Mouse (Mus musculus) CH12.LX (cell line): ENCODE data around the gene Hoxd1. TPM values are rescaled to one million over a fixed set of nuclear protein-coding genes. Genes with fewer than 3 reads are reported as not detected.

Source experiments
- DNase-seq: peaks from one replicate; pipeline ENCODE4 v3.0.0-alpha.2; 2013; ENCODE audit errors: extremely low read depth
- H3K27ac ChIP-seq: 2 replicates; pipeline ENCODE4 v1.5.1; 2012; ENCODE audit warnings: low read depth, mild to moderate bottlenecking, control low read depth, moderate library complexity; ENCODE audit not compliant: insufficient read depth
- H3K27me3 ChIP-seq: replicated peaks from 2 replicates; pipeline ENCODE3; 2012; ENCODE audit warnings: inconsistent platforms
- H3K36me3 ChIP-seq, 2 experiments: replicated peaks in 1 of 2; 2 replicates each; pipeline versions ENCODE3 to v1.6.1; 2012; ENCODE audit warnings: inconsistent platforms in 1 of 2, low read length in 1 of 2, mild to moderate bottlenecking in 1 of 2, mixed read lengths in 1 of 2, moderate library complexity in 1 of 2; ENCODE audit not compliant: control insufficient read depth in 1 of 2, insufficient read depth in 1 of 2
- H3K4me1 ChIP-seq, 2 experiments: 2 replicates each; pipeline ENCODE4 v1.6.1; 2012; ENCODE audit warnings: inconsistent platforms in 1 of 2, moderate library complexity in 1 of 2; ENCODE audit not compliant: insufficient read depth in 2 of 2, control insufficient read depth in 1 of 2
- H3K4me2 ChIP-seq: 2 replicates; pipeline ENCODE4 v1.6.1; 2012; ENCODE audit warnings: low read depth, mild to moderate bottlenecking, control low read depth; ENCODE audit not compliant: poor library complexity, insufficient read depth, severe bottlenecking
- H3K4me3 ChIP-seq, 3 experiments: fragments of 150-350 bp in 1 of 3; sonication (generic) in 1 of 3; replicated peaks in 1 of 3; 2 replicates each; pipeline versions ENCODE3 to v1.5.1; 2011 to 2012; ENCODE audit warnings: low read depth in 2 of 3, low read length in 2 of 3, mild to moderate bottlenecking in 2 of 3, moderate library complexity in 2 of 3, control low read depth in 1 of 3, improper control_type of control experiment in 1 of 3, inconsistent platforms in 1 of 3, mixed read lengths in 1 of 3; ENCODE audit not compliant: poor library complexity in 1 of 3
- H3K79me2 ChIP-seq: replicated peaks from 2 replicates; pipeline ENCODE4 v1.6.1; 2012; ENCODE audit warnings: mild to moderate bottlenecking, moderate library complexity; ENCODE audit not compliant: control insufficient read depth, poor library complexity, insufficient read depth, severe bottlenecking; ENCODE audit errors: extremely low read depth
- H3K9ac ChIP-seq: 2 replicates; pipeline ENCODE4 v1.6.1; 2012; ENCODE audit warnings: low read depth, mild to moderate bottlenecking, control low read depth, moderate library complexity; ENCODE audit not compliant: insufficient read depth
- H3K9me3 ChIP-seq: replicated peaks from 2 replicates; pipeline ENCODE3; 2012; ENCODE audit warnings: low read length, inconsistent platforms, mixed read lengths
- BHLHE40 ChIP-seq: IDR thresholded peaks from 2 replicates; pipeline ENCODE4 v1.6.1; 2011; ENCODE audit warnings: mild to moderate bottlenecking, low read depth, low read length, improper control_type of control experiment
- CHD1 ChIP-seq: IDR thresholded peaks from 2 replicates; pipeline ENCODE4 v1.6.1; 2012; ENCODE audit warnings: low read depth, low read length, improper control_type of control experiment, inconsistent platforms
- CHD2 ChIP-seq: IDR thresholded peaks from 2 replicates; pipeline ENCODE4 v1.6.1; 2011; ENCODE audit warnings: low read length, improper control_type of control experiment
- CTCF ChIP-seq, 2 experiments: IDR thresholded peaks in 1 of 2; conservative IDR thresholded peaks in 1 of 2; 2 replicates each; pipeline ENCODE4 v1.5.1; 2011 to 2012; ENCODE audit warnings: low read depth in 2 of 2, low read length in 2 of 2, improper control_type of control experiment in 1 of 2, inconsistent platforms in 1 of 2, mild to moderate bottlenecking in 1 of 2, moderate library complexity in 1 of 2
- E2F4 ChIP-seq: IDR thresholded peaks from 2 replicates; pipeline ENCODE4 v1.6.1; 2011; ENCODE audit warnings: low read depth, low read length, improper control_type of control experiment; ENCODE audit not compliant: insufficient replicate concordance
- ELF1 ChIP-seq: IDR thresholded peaks from 2 replicates; pipeline ENCODE4 v1.6.1; 2014; ENCODE audit warnings: low read depth, mild to moderate bottlenecking, inconsistent platforms, low read length, improper control_type of control experiment
- EP300 ChIP-seq: IDR thresholded peaks from 2 replicates; pipeline ENCODE4 v1.6.1; 2011; ENCODE audit warnings: low read length, improper control_type of control experiment
- HCFC1 ChIP-seq: IDR thresholded peaks from 2 replicates; pipeline ENCODE4 v1.6.1; 2012; ENCODE audit warnings: low read depth, mild to moderate bottlenecking, inconsistent platforms, low read length, improper control_type of control experiment
- IRF4 ChIP-seq: IDR thresholded peaks from 2 replicates; pipeline ENCODE4 v1.6.1; 2014; ENCODE audit warnings: low read depth, mild to moderate bottlenecking, inconsistent platforms, low read length, improper control_type of control experiment
- JUN ChIP-seq: IDR thresholded peaks from 2 replicates; pipeline ENCODE4 v1.6.1; 2011; ENCODE audit warnings: low read depth, mild to moderate bottlenecking, low read length, improper control_type of control experiment, moderate library complexity; ENCODE audit not compliant: insufficient read depth
- JUND ChIP-seq: conservative IDR thresholded peaks from 2 replicates; pipeline ENCODE4 v1.6.1; 2011; ENCODE audit warnings: low read depth, low read length, improper control_type of control experiment
- KAT2A ChIP-seq: IDR thresholded peaks from 2 replicates; pipeline ENCODE4 v1.6.1; 2012; ENCODE audit warnings: low read length, improper control_type of control experiment, inconsistent platforms; ENCODE audit not compliant: insufficient replicate concordance
- MAX ChIP-seq: IDR thresholded peaks from 2 replicates; pipeline ENCODE4 v1.6.1; 2011; ENCODE audit warnings: low read length, improper control_type of control experiment
- MEF2A ChIP-seq: IDR thresholded peaks from 2 replicates; pipeline ENCODE4 v1.6.1; 2014; ENCODE audit warnings: low read depth, mild to moderate bottlenecking, inconsistent platforms, low read length, improper control_type of control experiment, borderline replicate concordance
- MXI1 ChIP-seq: IDR thresholded peaks from 2 replicates; pipeline ENCODE4 v1.6.1; 2011; ENCODE audit warnings: mild to moderate bottlenecking, low read depth, low read length, improper control_type of control experiment
- MYC ChIP-seq: IDR thresholded peaks from 2 replicates; pipeline ENCODE4 v1.6.1; 2011; ENCODE audit warnings: low read depth, mild to moderate bottlenecking, improper control_type of control experiment, low read length
- NELFE ChIP-seq: IDR thresholded peaks from 2 replicates; pipeline ENCODE4 v1.6.1; 2011; ENCODE audit warnings: low read depth, low read length, improper control_type of control experiment
- PAX5 ChIP-seq: IDR thresholded peaks from 2 replicates; pipeline ENCODE4 v1.6.1; 2012; ENCODE audit warnings: low read length, inconsistent platforms, mixed read lengths
- RAD21 ChIP-seq: IDR thresholded peaks from 2 replicates; pipeline ENCODE4 v1.6.1; 2011; ENCODE audit warnings: low read depth, mild to moderate bottlenecking, low read length, improper control_type of control experiment, moderate library complexity
- SMC3 ChIP-seq: IDR thresholded peaks from 2 replicates; pipeline ENCODE4 v1.6.1; 2011; ENCODE audit warnings: low read depth, low read length, improper control_type of control experiment
- TBP ChIP-seq: conservative IDR thresholded peaks from 2 replicates; pipeline ENCODE4 v1.6.1; 2011; ENCODE audit warnings: low read depth, low read length, improper control_type of control experiment
- TCF12 ChIP-seq: IDR thresholded peaks from 2 replicates; pipeline ENCODE4 v1.6.1; 2014; ENCODE audit warnings: low read depth, mild to moderate bottlenecking, inconsistent platforms, low read length, improper control_type of control experiment
- UBTF ChIP-seq: IDR thresholded peaks from 2 replicates; pipeline ENCODE4 v1.6.1; 2012; ENCODE audit warnings: low read depth, mild to moderate bottlenecking, inconsistent platforms, low read length, improper control_type of control experiment, moderate library complexity
- USF1 ChIP-seq: IDR thresholded peaks from 2 replicates; pipeline ENCODE4 v1.6.1; 2014; ENCODE audit warnings: low read depth, mild to moderate bottlenecking, inconsistent platforms, low read length, improper control_type of control experiment
- USF2 ChIP-seq: conservative IDR thresholded peaks from 2 replicates; pipeline ENCODE4 v1.6.1; 2011; ENCODE audit warnings: low read depth, low read length, improper control_type of control experiment
- ZC3H11A ChIP-seq: IDR thresholded peaks from 2 replicates; pipeline ENCODE4 v1.6.1; 2012; ENCODE audit warnings: low read depth, mild to moderate bottlenecking, inconsistent platforms, low read length, improper control_type of control experiment
- ZKSCAN1 ChIP-seq: IDR thresholded peaks from 2 replicates; pipeline ENCODE4 v1.6.1; 2012; ENCODE audit warnings: low read depth, inconsistent platforms, low read length, improper control_type of control experiment, borderline replicate concordance
- ZMIZ1 ChIP-seq: IDR thresholded peaks from 2 replicates; pipeline ENCODE4 v1.6.1; 2012; ENCODE audit warnings: low read depth, mild to moderate bottlenecking, inconsistent platforms, low read length, improper control_type of control experiment
- ZNF384 ChIP-seq: IDR thresholded peaks from 2 replicates; pipeline ENCODE4 v1.6.1; 2012; ENCODE audit warnings: low read depth, low read length, improper control_type of control experiment, inconsistent platforms
- dilution Hi-C: fragments of 300-500 bp; cut with MboI; formaldehyde crosslinking; loops from 2 replicates; pipeline ENCODE4 v1.14.3; 2020; ENCODE audit warnings: low sequenced_read_pairs; ENCODE audit not compliant: extremely low pct_unique_long_range_greater_than_20kb, extremely low pct_ligation_motif_present
- in situ Hi-C: fragments of 300-500 bp; cut with MboI; formaldehyde crosslinking; loops from 3 replicates; pipeline ENCODE4 v1.14.3; 2019; ENCODE audit warnings: low sequenced_read_pairs, low pct_ligation_motif_present, low pct_unique_long_range_greater_than_20kb, mixed read lengths
- polyA plus RNA-seq: library from polyadenylated mRNA; unstranded; fragments of >175 nt; gene quantifications from 2 replicates; pipeline ENCODE4 v1.2.1, GENCODE M21; 2012; ENCODE audit warnings: low read depth; ENCODE audit not compliant: insufficient read length
- total RNA-seq, 2 experiments: library from RNA; depleted of rRNA; stranded (reverse); fragments of 300-350 nt in 1 of 2; fragments of >200 nt in 1 of 2; gene quantifications; 2 replicates each; pipeline ENCODE4 v1.2.3; 2012 to 2014

Hoxd1 gene
- total and polyA plus RNA-seq, 3 experiments = not detected

GRCm38 (mm10) chr2:74753175-74753523 is 9.6 kb upstream of the Hoxd1 start:
- Histone ChIP-seq H3K79me2 (no peaks in the 10 kb centered on the region), H3K4me1 (peaks cover 0 to 12% of the 10 kb centered on the region in 2 experiments; a peak in 2 of 4 replicates), H3K4me3 (no peak overlapping the region), H3K27ac (no peak overlapping the region), H3K4me2 (no peak overlapping the region), H3K27me3 (no peaks in the 10 kb centered on the region), H3K9me3 (no peaks in the 10 kb centered on the region), H3K36me3 (no peaks in the 10 kb centered on the region), H3K9ac (no peak overlapping the region)
- in situ Hi-C loops = no loop called here
- TF ChIP-seq ZC3H11A = no peak
- TF ChIP-seq ZKSCAN1 = no peak
- TF ChIP-seq E2F4 = no peak
- TF ChIP-seq ZNF384 = no peak
- no peak for TF ChIP-seq SMC3
- no peak for TF ChIP-seq MAX
- no peak for TF ChIP-seq TBP
- TF ChIP-seq ELF1 = no peak
- no peak for TF ChIP-seq RAD21
- TF ChIP-seq CHD1 = no peak
- no peak for TF ChIP-seq JUND
- TF ChIP-seq EP300 = no peak
- TF ChIP-seq UBTF = no peak
- TF ChIP-seq USF2 = no peak
- no peak for TF ChIP-seq TCF12
- TF ChIP-seq NELFE = no peak
- no peak for TF ChIP-seq CTCF (conservative IDR thresholded peaks at IDR 0.05 in 1 of 2, IDR thresholded peaks at IDR 0.05 in 1 of 2; ENCODE audit: low read depth in 2 of 2, low read length in 2 of 2)
- TF ChIP-seq MEF2A = no peak
- TF ChIP-seq, all 38 proteins: peak for 0
- DNase-seq = no peak
- dilution Hi-C loops = no loop called here

DNA sequence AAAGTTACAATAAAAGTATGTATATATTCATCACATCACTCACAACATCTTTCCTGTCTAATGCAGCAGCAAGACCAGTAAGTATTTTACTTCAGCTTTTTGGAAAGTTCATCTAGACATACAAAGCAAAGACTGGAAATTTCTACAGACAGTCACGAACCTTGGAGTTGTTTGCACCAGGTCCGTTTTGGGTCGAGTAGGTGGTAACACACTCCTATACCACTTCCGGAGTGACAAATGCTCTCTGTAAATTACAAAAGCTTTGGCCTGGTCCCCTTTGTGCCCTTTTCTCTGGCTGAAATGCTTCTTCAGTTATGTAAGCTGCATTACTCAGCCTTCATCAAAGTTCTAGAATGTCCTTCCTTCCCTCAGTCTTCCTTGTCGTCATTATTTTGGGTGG is 9.1 kb upstream of the Hoxd1 start:
- Histone ChIP-seq H3K9me3 (no peaks in the 10 kb centered on the region), H3K27me3 (no peaks in the 10 kb centered on the region), H3K9ac (no peak overlapping the region), H3K4me2 (no peak overlapping the region), H3K36me3 (no peaks in the 10 kb centered on the region), H3K27ac (no peak overlapping the region), H3K79me2 (no peaks in the 10 kb centered on the region), H3K4me3 (no peak overlapping the region), H3K4me1 (peaks cover 0 to 12% of the 10 kb centered on the region in 2 experiments; a peak in 2 of 4 replicates)
- dilution Hi-C loops (no loop called here), in situ Hi-C loops (no loop called here)
- TF ChIP-seq USF1 (no peak), RAD21 (no peak), KAT2A (no peak), JUN (no peak), ELF1 (no peak), PAX5 (no peak), ZKSCAN1 (no peak), TBP (no peak), ZMIZ1 (no peak), MAX (no peak), BHLHE40 (no peak), MYC (no peak), HCFC1 (no peak), CHD2 (no peak), CTCF (conservative IDR thresholded peaks at IDR 0.05 in 1 of 2, IDR thresholded peaks at IDR 0.05 in 1 of 2; ENCODE audit: low read depth in 2 of 2, low read length in 2 of 2) (no peak), MXI1 (no peak), IRF4 (no peak), EP300 (no peak)
- no peak for DNase-seq
